Mouse (Mus musculus): Measurements from ENCODE around the gene Eri2.

- TF ChIP-seq POLR2A (IDR thresholded peaks at IDR 0.05; ENCODE audit: low read depth, low read length) (no peak), CTCF (IDR thresholded peaks at IDR 0.05; ENCODE audit: borderline replicate concordance, insufficient read depth, low read length) (no peak)
These were observed 49.5 kb downstream of the Eri2 start for GRCm38 (mm10) chr7:119744321-119744720.

Measured in embryonic fibroblast, embryonic 13.5 days (primary cell).